Mouse (Mus musculus) midbrain, postnatal 0 days (tissue): Measurements from ENCODE around the gene Nfkbie. TPM values are rescaled to one million over a fixed set of nuclear protein-coding genes. Genes with fewer than 3 reads are reported as not detected.

Source experiments
- ATAC-seq: fragments of 200-750 bp; cut with Nextera tagmentation; 2 replicates; pipeline ENCODE4 v1.8.0; 2017; ENCODE audit warnings: moderate number of reproducible peaks, mild to moderate bottlenecking, moderate TSS enrichment, moderate library complexity; ENCODE audit not compliant: low FRiP score
- DNase-seq: peaks from one replicate; pipeline ENCODE4 v3.0.0-alpha.2; 2015; ENCODE audit warnings: low spot score
- H3K27ac ChIP-seq: fragments of 300-500 bp; sonication (generic); 2 replicates; pipeline ENCODE4 v1.5.1; 2014; ENCODE audit warnings: low read depth, mild to moderate bottlenecking, low read length, mixed read lengths
- H3K27me3 ChIP-seq: fragments of 300-500 bp; sonication (generic); 2 replicates; pipeline ENCODE4 v1.6.1; 2014; ENCODE audit warnings: low read length, control low read depth, mixed read lengths; ENCODE audit not compliant: insufficient read depth
- H3K36me3 ChIP-seq: fragments of 300-500 bp; sonication (generic); 2 replicates; pipeline ENCODE4 v1.6.1; 2014; ENCODE audit warnings: low read length, control low read depth, mixed read lengths; ENCODE audit not compliant: insufficient read depth
- H3K4me1 ChIP-seq: fragments of 300-500 bp; sonication (generic); 2 replicates; pipeline ENCODE4 v1.6.1; 2014; ENCODE audit warnings: mild to moderate bottlenecking, control low read depth, antibody characterized with exemption, low read length, mixed read lengths; ENCODE audit not compliant: insufficient read depth
- H3K4me2 ChIP-seq: fragments of 300-500 bp; sonication (generic); 2 replicates; pipeline ENCODE4 v1.6.1; 2014; ENCODE audit warnings: low read depth, mild to moderate bottlenecking, low read length, mixed read lengths; ENCODE audit not compliant: poor library complexity, severe bottlenecking
- H3K4me3 ChIP-seq: fragments of 300-500 bp; sonication (generic); 2 replicates; pipeline ENCODE4 v1.5.1; 2014; ENCODE audit warnings: low read depth, mild to moderate bottlenecking, low read length, moderate library complexity
- H3K9ac ChIP-seq: fragments of 300-500 bp; sonication (generic); replicated peaks from 2 replicates; pipeline ENCODE4 v1.6.1; 2014; ENCODE audit warnings: mild to moderate bottlenecking, low read length, moderate library complexity, mixed read lengths; ENCODE audit not compliant: poor library complexity, severe bottlenecking
- H3K9me3 ChIP-seq: fragments of 300-500 bp; sonication (generic); 2 replicates; pipeline ENCODE4 v1.6.1; 2016; ENCODE audit warnings: low read length, control low read depth
- CTCF ChIP-seq: IDR thresholded peaks from 2 replicates; pipeline ENCODE4 v1.5.1; 2016; ENCODE audit warnings: antibody characterized with exemption, mild to moderate bottlenecking
- WGBS: fragments of 180-500 bp; shearing (Covaris S2); extraction: QIAGEN DNeasy Blood & Tissue Kit; methylation state at CpG from one replicate; pipeline ENCODE4 v1.1.7; 2014; 5-methylcytosine and 5-hydroxymethylcytosine counted together
- polyA plus RNA-seq: library from polyadenylated mRNA; unstranded; fragments of >200 nt; fragmentation: Nextera tagmentation; extraction: Ambion mirVana; gene quantifications from 2 replicates; pipeline ENCODE4 v1.2.1, GENCODE M21; 2015
- total RNA-seq: library from RNA; depleted of rRNA; stranded (reverse); fragments of >200 nt; gene quantifications from 2 replicates; pipeline ENCODE4 v1.2.3, GENCODE M21; 2014

The Nfkbie gene
- total and polyA plus RNA-seq, 2 experiments from 2014 or later, result 2.5 to 4.8 TPM

DNA sequence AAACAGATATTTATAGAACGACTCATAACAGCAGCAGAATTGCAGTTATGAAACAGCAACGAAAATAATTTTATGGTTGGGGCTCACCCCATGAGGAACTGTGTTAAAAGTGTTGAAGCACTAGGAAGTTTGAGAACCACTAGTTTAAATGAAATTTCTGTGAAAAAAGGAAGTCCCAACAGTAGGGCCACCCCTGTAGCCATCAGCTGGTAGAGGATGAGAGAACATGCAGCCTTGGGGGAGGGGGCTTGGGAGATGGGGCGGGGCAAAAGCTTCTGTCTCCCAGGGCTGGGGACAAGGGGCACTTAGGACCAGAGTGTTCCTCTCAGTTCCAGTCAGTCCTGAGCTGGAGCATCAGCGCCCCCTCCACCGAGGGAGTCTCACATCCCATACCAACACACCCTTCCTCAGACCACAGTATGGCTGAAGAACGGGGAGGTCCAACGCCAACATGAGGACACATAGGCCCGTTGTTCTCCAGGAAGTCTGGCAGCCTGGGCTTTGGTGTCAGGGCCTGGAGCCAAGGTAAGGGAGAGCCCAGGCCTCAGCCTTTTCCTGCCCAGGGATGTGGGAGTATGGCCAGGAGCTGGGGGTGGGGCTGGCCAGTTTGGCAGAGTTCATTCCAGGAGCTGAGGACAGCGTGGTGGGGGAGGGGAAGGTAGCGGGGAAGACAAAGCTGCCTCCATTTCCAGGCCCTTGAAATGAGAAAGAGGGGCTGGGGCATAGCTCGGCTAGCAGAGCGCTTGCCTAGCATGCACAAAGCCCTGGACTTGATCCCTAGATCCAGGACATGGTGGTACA lies 28.8 kb downstream of the Nfkbie start:
- TF ChIP-seq CTCF, result no peak
- no peak overlapping the region for H3K4me2 ChIP-seq
- H3K27me3 ChIP-seq, result no peaks in the 10 kb centered on the region
- no peaks in the 10 kb centered on the region for H3K9me3 ChIP-seq
- peak; percentile 73 for ATAC-seq
- no peak overlapping the region for H3K9ac ChIP-seq
- H3K36me3 ChIP-seq, result no peaks in the 10 kb centered on the region
- WGBS, result 42% methylated on average over 12 of the region's 12 CpGs
- H3K4me3 ChIP-seq, result no peak overlapping the region
- H3K27ac ChIP-seq, result peak overlapping the region; percentile 69
- peak; percentile 85 for DNase-seq
- H3K4me1 ChIP-seq, result no peaks in the 10 kb centered on the region

DNA sequence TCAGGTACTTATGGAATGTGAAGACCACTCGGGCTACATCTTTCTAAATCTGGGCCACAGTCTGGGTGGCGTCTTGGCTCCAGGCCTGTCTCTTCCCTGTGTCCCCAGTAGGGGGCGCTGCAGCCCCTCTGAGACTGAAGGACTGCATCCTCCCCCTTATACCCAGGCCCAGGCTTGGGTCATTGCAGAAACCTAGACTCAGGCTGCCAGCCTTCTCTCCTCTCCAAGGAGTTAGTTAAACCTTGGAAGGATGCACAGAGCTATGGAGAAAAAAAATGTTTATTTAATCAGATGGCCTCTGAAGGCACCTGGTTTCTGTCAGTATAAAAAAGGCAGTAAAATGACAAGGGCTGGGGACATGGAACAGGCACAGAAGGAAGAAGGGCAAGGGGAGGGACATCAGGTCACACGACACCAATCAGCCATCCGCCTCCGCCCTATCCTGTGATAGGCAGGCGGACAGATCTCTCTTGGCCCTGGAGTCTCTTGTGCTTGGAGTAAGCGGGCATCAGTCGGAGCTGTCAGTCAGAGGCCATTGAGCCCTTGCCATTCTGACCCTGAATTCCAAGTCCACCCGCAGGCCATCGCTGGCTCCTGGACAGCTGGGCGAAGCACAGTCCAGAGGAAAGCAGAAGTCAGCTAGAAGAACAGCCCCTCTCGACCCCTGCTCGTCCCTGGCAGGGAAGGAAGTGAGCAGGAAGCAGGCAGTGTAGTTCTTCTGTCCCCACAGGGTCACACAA lies 29.6 kb downstream of the Nfkbie start:
- peak; percentile 71 for ATAC-seq
- peak; percentile 89 for TF ChIP-seq CTCF
- DNase-seq, result peak; percentile 86
- Histone ChIP-seq H3K9me3 (no peaks in the 10 kb centered on the region), H3K36me3 (no peaks in the 10 kb centered on the region), H3K27ac (peak overlapping the region; percentile 69), H3K9ac (no peak overlapping the region; the same call in 1 of the 2 replicates), H3K4me2 (no peak overlapping the region), H3K4me3 (no peak overlapping the region), H3K4me1 (no peaks in the 10 kb centered on the region), H3K27me3 (no peaks in the 10 kb centered on the region)
- 22% methylated on average over 14 of the region's 14 CpGs for WGBS

DNA sequence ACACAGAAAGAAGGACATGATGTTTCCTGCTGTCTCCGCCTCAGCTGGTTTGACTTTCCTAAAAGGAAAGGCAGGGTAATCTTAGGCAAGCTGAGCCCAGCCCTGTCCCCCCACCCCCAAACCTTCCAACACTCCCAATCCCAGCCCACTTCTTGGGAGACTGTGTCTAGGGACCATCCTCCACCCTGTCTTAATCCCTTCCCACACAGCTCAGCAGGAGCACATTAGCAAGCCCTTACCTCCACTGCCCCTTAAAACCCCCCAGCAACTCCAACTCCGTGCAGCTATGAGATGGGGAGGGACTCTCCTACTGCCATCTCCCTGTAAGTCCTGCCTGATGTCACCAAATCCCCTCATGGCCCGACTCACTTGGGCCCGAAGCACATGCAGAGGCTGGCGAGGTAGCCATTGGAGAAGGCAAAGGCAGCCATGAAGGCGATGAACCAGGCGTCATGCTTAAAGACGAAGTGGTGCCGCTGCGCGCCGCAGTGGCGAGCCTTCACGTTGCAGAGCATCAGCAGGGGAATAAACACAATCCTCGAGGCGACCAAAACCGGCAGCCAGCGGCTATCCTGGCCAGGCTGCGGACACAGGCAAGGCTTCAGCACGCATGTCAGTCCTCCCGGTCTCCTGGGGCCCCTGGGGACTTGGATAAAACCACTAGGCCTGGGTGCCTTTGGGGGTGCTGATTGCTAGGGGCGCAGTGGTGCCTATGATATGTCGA lies 30.4 kb downstream of the Nfkbie start:
- H3K36me3 ChIP-seq, result no peaks in the 10 kb centered on the region
- H3K4me1 ChIP-seq, result no peaks in the 10 kb centered on the region
- WGBS, result 64% methylated on average over 23 of the region's 23 CpGs
- DNase-seq, result no peak
- no peaks in the 10 kb centered on the region for H3K27me3 ChIP-seq
- no peaks in the 10 kb centered on the region for H3K9me3 ChIP-seq
- no peak for ATAC-seq
- H3K27ac ChIP-seq, result peak overlapping the region; percentile 69
- H3K4me2 ChIP-seq, result no peak overlapping the region
- no peak for TF ChIP-seq CTCF
- H3K4me3 ChIP-seq, result no peak overlapping the region
- no peak overlapping the region for H3K9ac ChIP-seq

DNA sequence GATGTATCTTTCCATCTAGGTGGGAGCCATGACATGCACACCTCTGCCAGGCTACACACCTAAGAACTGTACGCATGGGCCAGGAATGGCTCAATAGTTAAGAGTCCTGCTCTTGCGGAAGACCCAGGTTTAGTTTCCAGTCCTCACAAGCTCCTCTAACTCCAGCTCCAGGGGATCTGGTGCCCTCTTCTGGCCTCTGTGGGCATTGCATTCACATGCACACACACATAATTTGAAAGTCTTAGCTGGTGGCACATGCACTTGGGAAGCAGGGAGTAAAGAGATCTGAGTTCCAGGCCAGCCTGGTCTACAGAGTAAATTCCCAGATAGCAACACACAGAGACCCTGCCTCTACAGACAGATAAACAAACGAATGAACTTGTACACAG lies 30.9 kb downstream of the Nfkbie start:
- 97% methylated on average over 3 of the region's 3 CpGs for WGBS
- no peaks in the 10 kb centered on the region for H3K27me3 ChIP-seq
- TF ChIP-seq CTCF, result peak; percentile 61
- ATAC-seq (no peak), DNase-seq (no peak)
- no peaks in the 10 kb centered on the region for H3K36me3 ChIP-seq
- H3K4me2 ChIP-seq, result no peak overlapping the region
- H3K4me1 ChIP-seq, result no peaks in the 10 kb centered on the region
- no peak overlapping the region for H3K4me3 ChIP-seq
- H3K27ac ChIP-seq, result no peak overlapping the region
- no peaks in the 10 kb centered on the region for H3K9me3 ChIP-seq
- no peak overlapping the region for H3K9ac ChIP-seq

DNA sequence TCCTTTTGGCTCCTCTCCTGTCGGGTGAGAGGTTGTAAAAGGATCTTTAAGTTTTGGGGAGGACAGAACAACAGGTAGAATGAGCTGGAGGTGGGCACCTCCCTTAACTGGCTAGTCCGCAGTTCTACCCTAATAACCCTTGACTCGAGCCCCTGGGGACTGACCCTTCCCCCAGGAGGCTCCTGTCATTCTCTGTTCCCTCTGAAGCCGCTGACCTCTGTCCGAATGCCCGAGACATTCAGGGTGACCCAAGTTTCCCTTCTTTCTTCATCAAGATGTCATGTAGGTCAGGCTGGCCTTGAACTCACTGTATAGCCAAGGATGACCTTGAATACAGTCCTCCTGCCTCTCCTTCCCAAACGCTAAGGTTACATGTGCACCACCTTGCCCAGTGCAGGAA lies 32.9 kb downstream of the Nfkbie start:
- WGBS, result 93% methylated on average over 7 of the region's 7 CpGs
- TF ChIP-seq CTCF, result no peak
- Histone ChIP-seq H3K36me3 (no peaks in the 10 kb centered on the region), H3K4me3 (no peak overlapping the region), H3K4me1 (peaks cover 5% of the 10 kb centered on the region; the same call in 1 of the 2 replicates), H3K27me3 (peaks cover 4% of the 10 kb centered on the region), H3K9ac (no peak overlapping the region), H3K4me2 (no peak overlapping the region), H3K27ac (no peak overlapping the region), H3K9me3 (no peaks in the 10 kb centered on the region)
- ATAC-seq (no peak), DNase-seq (no peak)
